ENCODE assay signal across 9 mouse cellular contexts in genomic region chr4:101356954-101357891, GRCm38 (mm10).
DNase-seq lines count a peak whose midpoint lies in the region; ATAC-seq and TF ChIP-seq lines count a peak whose summit lies in the region.
"Had no signal": no experiment of that assay in that cellular context is flagged by ENCODE, and none has a peak within 500 bp of the region (broad histone marks: within the 10 kb centered on the region; RNA-seq: fewer than 3 reads in every experiment).

No protein-coding gene starts in this region.

- H3K4me1 ChIP-seq in forebrain, embryonic 15.5 days: peaks cover 32% of the 10 kb centered on the region
- peaks cover 30% of the 10 kb centered on the region for H3K4me1 ChIP-seq in hindbrain, embryonic 10.5 days (replicated peaks)
- peaks cover 38% of the 10 kb centered on the region for H3K4me1 ChIP-seq in megakaryocyte, embryonic 14.5 days
- peaks cover 2% of the 10 kb centered on the region; the same call in 1 of the 2 replicates for H3K4me1 ChIP-seq in small intestine, adult 2 months (ENCODE audit: control insufficient read depth, insufficient read depth, insufficient read length, low read length)

- intact Hi-C loops in gastrocnemius, postnatal 14 days (cut with DNase I; ENCODE audit: low total_unique reads): no loop called here
- intact Hi-C loops in left cerebral cortex, adult 2 months (cut with DNase I): loop anchor here (2.0 to 5.0 kb wide), 5 partner anchors 65 to 290 kb away; partner anchors contain the start of genes Jak1 and Leprot

- peak overlapping the region; percentile 99 for H3K27ac ChIP-seq in forebrain, embryonic 15.5 days (replicated peaks)
- peak overlapping the region; percentile 96 for H3K27ac ChIP-seq in hindbrain, embryonic 10.5 days
- peak overlapping the region; percentile 98 for H3K27ac ChIP-seq in left cerebral cortex, adult 2 months
- peak overlapping the region; percentile 96 for H3K27ac ChIP-seq in small intestine, adult 2 months (ENCODE audit: insufficient read depth, low read depth, low read length)

- TF ChIP-seq CTCF in brain, embryonic 14.5 days (IDR thresholded peaks at IDR 0.05; ENCODE audit: borderline replicate concordance, extremely low read depth, insufficient read depth, insufficient read length): no peak
- no peak for TF ChIP-seq CTCF in left cerebral cortex, adult 2 months (IDR thresholded peaks at IDR 0.05)
- no peak for TF ChIP-seq CTCF in small intestine, adult 2 months (IDR thresholded peaks at IDR 0.05; ENCODE audit: extremely low read depth, insufficient read length, insufficient replicate concordance, low read depth, low read length)

- H3K36me3 ChIP-seq in forebrain, embryonic 15.5 days: no peaks in the 10 kb centered on the region
- no peaks in the 10 kb centered on the region for H3K36me3 ChIP-seq in hindbrain, embryonic 10.5 days
- H3K36me3 ChIP-seq in megakaryocyte, embryonic 14.5 days (replicated peaks; ENCODE audit: low read length): peaks cover 2% of the 10 kb centered on the region
- H3K36me3 ChIP-seq in small intestine, adult 2 months (ENCODE audit: control insufficient read depth, insufficient read depth, low read length): no peaks in the 10 kb centered on the region
- H3K36me3 ChIP-seq: G1E had no signal

- no peaks in the 10 kb centered on the region for H3K9me3 ChIP-seq in forebrain, embryonic 15.5 days
- H3K9me3 ChIP-seq in hindbrain, embryonic 10.5 days: no peaks in the 10 kb centered on the region
- H3K9me3 ChIP-seq in megakaryocyte, embryonic 14.5 days: no peaks in the 10 kb centered on the region
- H3K9me3 ChIP-seq: G1E had no signal

- no peaks in the 10 kb centered on the region for H3K27me3 ChIP-seq in forebrain, embryonic 15.5 days
- peaks cover 5% of the 10 kb centered on the region; the same call in 1 of the 2 replicates for H3K27me3 ChIP-seq in hindbrain, embryonic 10.5 days (ENCODE audit: insufficient read depth, poor library complexity, severe bottlenecking)
- H3K27me3 ChIP-seq in megakaryocyte, embryonic 14.5 days (replicated peaks): no peaks in the 10 kb centered on the region
- H3K27me3 ChIP-seq in small intestine, adult 2 months (ENCODE audit: control insufficient read depth, insufficient read depth, low read length): no peaks in the 10 kb centered on the region

- peak overlapping the region; percentile 63 for H3K4me2 ChIP-seq in forebrain, embryonic 15.5 days (replicated peaks)

- H3K4me3 ChIP-seq in forebrain, embryonic 15.5 days: peak overlapping the region; percentile 80
- H3K4me3 ChIP-seq in hindbrain, embryonic 10.5 days: peak overlapping the region; percentile 89
- peak overlapping the region; percentile 60 for H3K4me3 ChIP-seq in left cerebral cortex, adult 2 months
- H3K4me3 ChIP-seq in megakaryocyte, embryonic 14.5 days (replicated peaks): peak overlapping the region; percentile 96
- H3K4me3 ChIP-seq in small intestine, adult 2 months (ENCODE audit: low read depth, low read length): peak overlapping the region; percentile 96

- DNase-seq in gastrocnemius, adult 18-20 months (ENCODE audit: low spot score): peak; percentile 68
- no peak for DNase-seq in gastrocnemius, postnatal 14 days
- DNase-seq in brain, embryonic 14.5 days (ENCODE audit: low read depth): peak; percentile 82
- DNase-seq in hindbrain, embryonic 10.5 days (ENCODE audit: low spot score): no peak
- DNase-seq in left cerebral cortex, adult 2 months (ENCODE audit: extremely low spot score in 1 of 2, low spot score in 2 of 2): peak; percentile 31 to 32

- peak; percentile 15 for ATAC-seq in forebrain, embryonic 15.5 days (replicated peaks)

- H3K9ac ChIP-seq in forebrain, embryonic 15.5 days (replicated peaks): peak overlapping the region; percentile 93

- TF ChIP-seq POLR2A in brain, embryonic 14.5 days (IDR thresholded peaks at IDR 0.05; ENCODE audit: borderline replicate concordance, extremely low read depth, insufficient read depth, insufficient read length, poor library complexity, severe bottlenecking): peak; percentile 92; the same call in 1 of the 2 replicates
- no peak for TF ChIP-seq POLR2A in small intestine, adult 2 months (IDR thresholded peaks at IDR 0.05; ENCODE audit: low read depth, low read length)

- WGBS in forebrain, embryonic 15.5 days: 12% methylated on average over 31 of the region's 31 CpGs
- WGBS in hindbrain, embryonic 10.5 days: 21% methylated on average over 31 of the region's 31 CpGs
- 1% methylated on average over 31 of the region's 31 CpGs for WGBS in small intestine, adult 2 months

Comparison
In these comparisons a context has a peak if more than half of its experiments do, and no peak if none do; other contexts are left out.
1. DNase-seq: peak in gastrocnemius, adult 18-20 months (single experiment), brain, embryonic 14.5 days (single experiment) and left cerebral cortex, adult 2 months (2 of 2); none in gastrocnemius, postnatal 14 days (single experiment) and hindbrain, embryonic 10.5 days (single experiment).
2. Peak in every context shown above with its lines, with median percentiles within 50 percentile points of each other: H3K27ac ChIP-seq and H3K4me3 ChIP-seq.